Mouse (Mus musculus) c-Kit-positive CD71-positive TER-119-negative erythroid progenitor cells, embryonic 14.5 days (primary cell): ENCODE measurements around the gene Nifk.
A peak's percentile ranks its signal among the peaks of the same experiment; 100 is the strongest.

Experiments used
- DNase-seq: peaks from one replicate; pipeline ENCODE4 v3.0.0-alpha.2; 2013; ENCODE audit warnings: low read depth

Nifk gene

GRCm38 (mm10) chr1:118321661-118322201 lies at the start of gene Nifk:
Gene Nifk, plus strand, starts transcription at chr1:118321839.
- DNase-seq, result peak; percentile 96

GRCm38 (mm10) chr1:118275139-118275538 lies 46.5 kb upstream of the Nifk start:
- DNase-seq, result peak; percentile 14

GRCm38 (mm10) chr1:118292291-118292690 lies 29.3 kb upstream of the Nifk start:
- no peak for DNase-seq

- DNase-seq, result no peak
These were observed 27.4 kb upstream of the Nifk start for GRCm38 (mm10) chr1:118294192-118294591.

DNA sequence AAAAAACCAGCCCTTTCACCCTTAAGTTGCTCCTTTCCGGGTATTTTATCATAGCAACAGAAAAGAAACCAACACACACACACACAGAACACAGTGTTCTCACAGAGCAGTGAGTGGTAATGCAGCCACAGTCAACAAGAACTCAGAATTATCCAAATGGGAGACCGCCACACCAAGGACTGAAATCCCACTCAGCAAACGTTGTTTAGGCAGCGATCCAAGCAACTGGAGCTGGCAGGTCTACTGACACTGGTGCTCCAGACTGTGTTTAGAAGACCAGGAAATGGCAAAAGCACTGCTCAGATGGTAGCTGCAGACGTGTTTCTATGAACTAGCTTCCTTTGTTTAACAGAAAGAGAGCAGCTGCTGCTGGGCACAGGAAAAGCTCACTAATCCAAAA lies 26.8 kb upstream of the Nifk start:
- DNase-seq, result no peak

GRCm38 (mm10) chr1:118296673-118297072 lies 25.0 kb upstream of the Nifk start:
- DNase-seq, result no peak

DNA sequence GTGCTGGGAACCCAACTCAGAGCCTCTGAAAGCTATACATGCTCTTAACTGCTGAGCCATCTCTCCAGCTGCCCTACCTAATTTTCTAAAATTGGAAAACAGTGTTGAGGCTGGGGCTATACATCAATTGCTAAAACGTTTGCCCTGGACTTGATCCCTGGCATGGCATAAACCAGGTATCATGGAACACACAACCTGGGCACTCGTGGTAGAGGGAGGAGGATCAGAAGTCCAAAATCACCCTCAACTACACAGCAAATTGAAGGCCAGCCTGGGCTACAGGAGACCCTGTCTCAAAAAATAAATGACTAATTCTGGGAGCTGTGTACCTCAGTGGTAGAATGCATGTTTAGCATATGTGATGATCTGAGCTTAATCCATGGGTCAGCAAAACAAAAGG lies 23.9 kb upstream of the Nifk start:
- DNase-seq, result no peak

- peak; percentile 69 for DNase-seq
These were observed 10.6 kb upstream of the Nifk start for GRCm38 (mm10) chr1:118310780-118311621.

- no peak for DNase-seq
These were observed 9.9 kb upstream of the Nifk start, which contains the start of gene Tsn for GRCm38 (mm10) chr1:118311622-118312326. Gene Tsn, minus strand, starts transcription at chr1:118311739.

- peak; percentile 59 for DNase-seq
These were observed 943 bp upstream of the Nifk start for GRCm38 (mm10) chr1:118320696-118321095.

DNA sequence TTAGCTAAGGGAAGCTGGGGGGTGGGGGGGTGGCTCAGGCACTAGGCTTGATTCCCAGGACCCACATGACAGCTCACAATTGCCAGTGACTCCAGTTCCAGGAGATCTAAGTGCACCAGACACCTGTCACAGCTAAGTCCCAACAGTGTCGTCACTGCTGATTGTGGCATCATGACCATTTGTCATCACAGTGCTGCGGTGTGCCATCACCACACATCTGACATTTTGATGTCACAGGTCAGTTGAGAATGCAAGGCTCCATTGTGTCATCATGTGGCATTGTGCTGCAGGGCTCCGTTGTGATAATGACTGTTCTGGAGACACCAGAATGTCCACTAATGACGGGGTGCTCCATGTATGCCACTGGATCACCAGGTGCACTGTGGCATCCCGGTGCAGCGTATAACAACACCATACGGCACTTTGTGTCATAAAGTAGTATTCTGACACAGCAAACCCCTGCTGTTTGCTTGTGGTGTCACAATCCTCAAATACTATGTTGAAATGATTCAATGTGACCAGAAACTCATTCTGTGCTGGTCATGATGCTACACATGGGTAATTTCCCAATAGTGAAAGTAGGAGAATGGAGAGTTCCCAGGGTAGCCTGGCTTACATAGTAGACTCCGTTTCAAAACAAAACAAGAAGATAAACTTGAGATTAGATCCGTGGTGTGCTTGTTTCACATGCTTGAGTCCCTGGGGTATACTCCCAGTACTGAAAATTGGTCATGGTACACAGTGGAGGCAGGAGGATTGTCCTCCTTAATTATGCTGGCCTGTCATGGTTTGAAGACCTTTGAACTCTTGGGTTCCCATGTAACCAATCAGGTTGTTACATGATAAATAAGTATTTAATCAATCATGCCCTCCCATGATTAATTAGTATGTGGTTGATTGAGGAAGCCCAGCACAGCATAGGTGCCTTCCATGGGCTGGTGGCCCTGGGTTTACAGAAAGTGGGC lies 13.4 kb downstream of the Nifk start:
- no peak for DNase-seq

DNA sequence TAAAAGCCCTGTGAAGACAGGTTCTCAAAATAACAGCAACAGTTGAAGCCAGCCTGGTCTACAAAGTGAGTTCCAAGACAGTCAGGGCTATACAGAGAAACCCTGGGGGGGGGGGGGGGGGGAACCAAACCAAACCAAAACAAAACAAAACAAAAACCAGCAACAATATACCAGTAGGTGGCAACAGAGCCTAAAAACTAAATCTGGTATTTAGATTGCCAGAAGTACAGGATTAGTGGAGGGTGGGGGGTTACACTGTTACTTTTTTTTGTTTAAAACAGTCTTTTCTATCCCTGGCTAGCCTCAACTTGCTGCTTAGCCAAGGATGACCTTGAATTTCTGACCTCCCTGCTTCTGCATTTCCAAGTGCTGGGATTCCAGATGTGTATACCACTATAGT lies 14.2 kb downstream of the Nifk start:
- DNase-seq, result no peak

DNA sequence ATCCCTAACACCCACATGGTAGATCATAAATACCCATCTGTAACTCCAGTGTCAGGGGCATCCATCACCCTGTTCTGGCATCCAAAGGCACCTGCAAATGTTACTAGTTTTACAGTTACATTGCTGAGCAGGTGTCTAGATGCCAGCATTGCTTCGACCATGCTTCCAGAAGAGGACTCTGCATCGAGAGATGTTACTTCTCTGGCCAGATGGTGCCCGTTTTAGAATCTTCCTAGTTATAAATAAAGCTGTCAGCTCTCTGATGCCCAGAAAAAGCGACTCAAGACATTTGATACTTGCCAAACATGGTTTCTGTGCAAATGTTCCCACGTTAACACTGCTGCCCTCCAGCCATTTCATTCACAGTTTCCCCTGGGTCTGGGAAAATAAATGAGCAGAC lies 16.3 kb downstream of the Nifk start:
- DNase-seq, result no peak

DNA sequence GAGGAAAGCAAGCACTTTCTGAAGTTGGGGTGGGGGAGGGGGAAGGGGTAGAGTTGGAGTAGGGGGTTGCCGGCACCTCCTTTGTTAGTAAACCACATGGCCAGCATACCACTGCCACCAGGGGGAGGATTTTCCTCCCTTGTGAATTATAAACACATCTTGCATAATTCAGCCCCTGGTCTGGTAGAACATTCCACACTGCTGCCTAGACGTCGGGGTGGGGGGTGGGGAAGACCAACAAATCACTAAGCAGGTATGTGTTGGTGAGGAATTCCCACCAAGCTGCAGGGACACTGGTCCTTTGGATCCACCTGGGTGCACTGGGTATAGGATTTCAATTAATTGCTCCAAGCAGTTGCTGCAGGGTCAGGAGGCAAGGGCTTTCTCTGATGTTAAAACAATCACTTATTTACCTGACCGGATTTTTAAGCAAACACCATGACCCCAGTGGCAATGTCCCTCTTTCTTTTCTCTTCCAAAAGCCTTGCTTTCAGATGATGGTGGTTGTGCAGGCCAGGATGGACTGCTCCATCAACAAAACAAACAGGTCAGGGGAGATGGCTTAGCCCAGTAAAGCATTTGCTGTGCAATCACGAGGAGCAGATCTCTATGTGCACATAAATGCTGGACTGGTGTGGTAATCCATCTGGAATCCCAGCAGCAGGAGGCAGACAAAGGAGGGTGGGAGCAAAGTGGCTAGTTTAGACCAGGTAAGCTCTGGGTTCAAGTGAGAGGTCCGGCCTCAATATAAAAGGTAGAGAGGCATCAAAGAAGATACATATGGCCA lies 22.2 kb downstream of the Nifk start:
- no peak for DNase-seq

DNA sequence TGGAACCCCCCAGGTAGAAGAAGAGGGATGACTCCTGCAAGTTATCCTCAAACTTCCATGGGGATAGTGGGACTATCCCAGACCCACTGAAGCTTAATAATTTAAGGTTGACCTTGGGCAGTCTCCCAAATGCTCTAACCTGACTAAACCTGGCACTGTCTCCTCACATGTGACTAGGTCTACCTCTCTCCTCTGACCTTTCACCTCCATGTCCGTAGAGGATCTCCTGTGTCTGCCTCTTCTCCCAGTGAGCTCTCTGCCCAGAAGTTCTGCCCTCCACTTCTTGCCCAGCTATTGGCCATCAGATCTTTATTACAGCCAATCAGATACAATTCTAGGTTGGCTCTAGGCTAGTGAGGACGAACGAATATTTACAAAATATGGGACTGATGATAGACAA lies 28.3 kb downstream of the Nifk start:
- DNase-seq, result no peak

DNA sequence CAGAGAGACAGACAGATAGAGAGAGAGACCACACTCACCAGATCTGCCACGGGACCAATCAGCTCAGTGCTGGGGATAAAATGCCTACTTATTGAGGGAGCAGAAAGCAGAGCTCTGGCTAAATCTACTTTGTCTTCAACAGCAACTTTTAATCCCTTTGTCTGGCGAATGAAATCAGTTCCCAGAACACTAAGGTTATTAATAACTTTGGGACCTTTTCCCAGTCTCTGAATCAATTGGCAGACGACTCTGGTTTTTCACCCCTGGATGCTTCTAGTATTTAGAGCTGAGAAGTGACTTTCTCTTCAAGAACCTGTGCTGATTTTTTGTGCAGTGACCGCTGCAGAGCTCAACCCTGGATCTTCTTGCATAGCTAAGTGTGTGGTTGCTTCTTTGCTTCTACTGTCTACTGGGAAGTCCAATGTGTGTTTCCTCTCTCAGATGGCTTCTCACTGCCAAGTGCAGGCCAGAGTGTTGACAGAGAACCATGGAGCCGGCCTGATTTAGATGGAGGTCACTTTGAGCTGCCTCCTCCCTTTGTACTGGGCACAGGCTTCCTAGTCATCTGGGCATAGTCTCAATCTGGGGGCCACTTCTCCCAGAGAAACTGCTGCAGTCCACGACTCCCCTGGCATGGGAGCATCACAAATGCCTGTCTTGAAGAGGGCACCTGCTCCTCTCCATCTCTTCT lies 37.6 kb downstream of the Nifk start:
- no peak for DNase-seq

- no peak for DNase-seq
These were observed 46.3 kb downstream of the Nifk start for GRCm38 (mm10) chr1:118367970-118368369.

- no peak for DNase-seq
These were observed 47.3 kb downstream of the Nifk start for GRCm38 (mm10) chr1:118368721-118369461.

- DNase-seq, result no peak
These were observed 56.1 kb downstream of the Nifk start for GRCm38 (mm10) chr1:118377784-118378183.
